Mouse (Mus musculus): ENCODE results near the gene Atp10a.

DNA sequence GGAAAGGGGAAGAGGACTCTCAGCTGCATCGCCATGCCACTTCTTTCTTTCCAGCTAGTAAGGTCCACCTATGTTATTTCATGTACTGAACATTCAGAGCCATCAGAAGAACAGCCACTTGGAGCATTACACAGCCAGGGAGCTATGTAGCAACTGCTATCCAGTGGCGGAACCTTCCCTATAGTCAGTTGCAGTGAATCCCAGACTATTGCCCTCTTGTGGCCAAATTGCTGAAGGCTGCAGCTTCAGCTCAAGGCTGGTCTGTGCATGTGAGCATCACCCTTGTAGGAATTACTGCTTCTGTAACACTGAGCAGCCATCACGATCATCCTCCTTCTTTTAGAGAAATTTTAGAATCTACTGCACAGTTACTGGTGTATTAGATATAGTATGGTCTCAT, 114.3 kb downstream of the Atp10a start:
- no peak; the same call in 1 of the 2 replicates for TF ChIP-seq ZC3H11A (IDR thresholded peaks at IDR 0.05; ENCODE audit: borderline replicate concordance, low read depth, low read length)
- TF ChIP-seq HCFC1 (IDR thresholded peaks at IDR 0.05; ENCODE audit: borderline replicate concordance, insufficient read depth, low read length): no peak

Measured in ES-E14 (cell line).